Comparison of ENCODE assay signal across 21 mouse cellular contexts in the genomic region with DNA sequence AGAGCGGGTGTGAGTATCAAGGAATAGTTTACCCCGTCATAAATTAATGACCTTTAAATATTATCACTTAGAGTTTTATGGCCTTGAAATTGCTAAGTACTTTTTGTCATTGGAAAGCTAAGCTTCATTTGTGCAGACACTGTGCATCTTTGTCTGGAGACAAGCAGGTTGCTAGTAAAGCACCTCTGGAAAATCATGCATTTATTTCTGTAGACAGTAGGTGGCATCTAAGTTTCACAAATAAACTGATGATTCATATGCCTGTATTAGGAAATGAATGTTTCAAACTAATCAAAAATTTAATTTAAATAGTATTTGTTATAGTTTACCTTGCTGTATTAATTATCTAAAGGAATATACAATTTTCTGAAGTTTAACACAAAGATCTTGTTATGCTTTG. TPM values are rescaled to one million over a fixed set of nuclear protein-coding genes. Genes with fewer than 3 reads are reported as not detected.
A peak's percentile ranks its signal among the peaks of the same experiment; 100 is the strongest.
DNase-seq lines count a peak whose midpoint lies in the region; ATAC-seq and TF ChIP-seq lines count a peak whose summit lies in the region.
"Had no signal": no experiment of that assay in that cellular context is flagged by ENCODE, and none has a peak within 500 bp of the region (broad histone marks: within the 10 kb centered on the region; RNA-seq: fewer than 3 reads in every experiment).

No protein-coding gene starts in this region.

- no peak for ATAC-seq in hindbrain, embryonic 14.5 days (ENCODE audit: low FRiP score)
- ATAC-seq in hindbrain, embryonic 16.5 days: no peak
- ATAC-seq in midbrain, postnatal 0 days (ENCODE audit: low FRiP score): no peak

- no peak overlapping the region for H3K27ac ChIP-seq in hindbrain, embryonic 14.5 days
- no peak overlapping the region for H3K27ac ChIP-seq in hindbrain, embryonic 16.5 days (ENCODE audit: low read depth, low read length)
- H3K27ac ChIP-seq in midbrain, postnatal 0 days (ENCODE audit: low read depth, low read length): no peak overlapping the region
- H3K27ac ChIP-seq in midbrain, embryonic 10.5 days (replicated peaks): no peak overlapping the region
- H3K27ac ChIP-seq: embryonic facial prominence, embryonic 12.5 days; forebrain, embryonic 12.5 days; hindbrain, embryonic 12.5 days; limb, embryonic 10.5 days; liver, embryonic 15.5 days; stomach, embryonic 15.5 days had no signal

- no peaks in the 10 kb centered on the region for H3K36me3 ChIP-seq in hindbrain, embryonic 14.5 days (replicated peaks; ENCODE audit: control insufficient read depth, insufficient read depth)
- H3K36me3 ChIP-seq in hindbrain, embryonic 16.5 days (ENCODE audit: control insufficient read depth, insufficient read depth, low read length): no peaks in the 10 kb centered on the region
- H3K36me3 ChIP-seq in midbrain, postnatal 0 days (ENCODE audit: insufficient read depth, low read length): no peaks in the 10 kb centered on the region
- H3K36me3 ChIP-seq in midbrain, embryonic 10.5 days: no peaks in the 10 kb centered on the region
- H3K36me3 ChIP-seq: embryonic facial prominence, embryonic 12.5 days; forebrain, embryonic 12.5 days; G1E; heart, embryonic 12.5 days; hindbrain, embryonic 12.5 days; limb, embryonic 10.5 days; liver, embryonic 15.5 days; stomach, embryonic 15.5 days had no signal

- H3K4me1 ChIP-seq in hindbrain, embryonic 14.5 days (replicated peaks; ENCODE audit: control insufficient read depth, insufficient read depth, low read length): no peaks in the 10 kb centered on the region
- no peaks in the 10 kb centered on the region for H3K4me1 ChIP-seq in hindbrain, embryonic 16.5 days (ENCODE audit: control insufficient read depth, insufficient read depth, low read depth, low read length)
- H3K4me1 ChIP-seq in midbrain, postnatal 0 days (ENCODE audit: insufficient read depth, low read length): no peaks in the 10 kb centered on the region
- H3K4me1 ChIP-seq in midbrain, embryonic 10.5 days: no peaks in the 10 kb centered on the region
- H3K4me1 ChIP-seq: embryonic facial prominence, embryonic 12.5 days; forebrain, embryonic 12.5 days; heart, embryonic 12.5 days; hindbrain, embryonic 12.5 days; limb, embryonic 10.5 days; liver, embryonic 15.5 days; stomach, embryonic 15.5 days had no signal

- H3K9me3 ChIP-seq in hindbrain, embryonic 14.5 days (ENCODE audit: control insufficient read depth, low read length): no peaks in the 10 kb centered on the region
- no peaks in the 10 kb centered on the region for H3K9me3 ChIP-seq in hindbrain, embryonic 16.5 days (ENCODE audit: control insufficient read depth, low read length)
- no peaks in the 10 kb centered on the region for H3K9me3 ChIP-seq in midbrain, postnatal 0 days (ENCODE audit: low read length)
- no peaks in the 10 kb centered on the region for H3K9me3 ChIP-seq in midbrain, embryonic 10.5 days (replicated peaks)
- H3K9me3 ChIP-seq: embryonic facial prominence, embryonic 12.5 days; forebrain, embryonic 12.5 days; G1E; heart, embryonic 12.5 days; hindbrain, embryonic 12.5 days; limb, embryonic 10.5 days; liver, embryonic 15.5 days; stomach, embryonic 15.5 days had no signal

- no peak overlapping the region for H3K9ac ChIP-seq in hindbrain, embryonic 14.5 days
- no peak overlapping the region for H3K9ac ChIP-seq in hindbrain, embryonic 16.5 days (ENCODE audit: low read depth, low read length)
- no peak overlapping the region for H3K9ac ChIP-seq in midbrain, postnatal 0 days (replicated peaks; ENCODE audit: low read length, poor library complexity, severe bottlenecking)
- H3K9ac ChIP-seq: embryonic facial prominence, embryonic 12.5 days; forebrain, embryonic 12.5 days; heart, embryonic 12.5 days; hindbrain, embryonic 12.5 days; liver, embryonic 15.5 days; stomach, embryonic 15.5 days had no signal

- H3K27me3 ChIP-seq in hindbrain, embryonic 14.5 days (ENCODE audit: control insufficient read depth, insufficient read depth, low read length): no peaks in the 10 kb centered on the region
- no peaks in the 10 kb centered on the region for H3K27me3 ChIP-seq in hindbrain, embryonic 16.5 days (replicated peaks; ENCODE audit: control insufficient read depth, insufficient read depth, low read length)
- H3K27me3 ChIP-seq in midbrain, postnatal 0 days (ENCODE audit: insufficient read depth, low read length): no peaks in the 10 kb centered on the region
- H3K27me3 ChIP-seq in midbrain, embryonic 10.5 days (ENCODE audit: low read depth, poor library complexity, severe bottlenecking): no peaks in the 10 kb centered on the region
- H3K27me3 ChIP-seq: embryonic facial prominence, embryonic 12.5 days; forebrain, embryonic 12.5 days; heart, embryonic 12.5 days; hindbrain, embryonic 12.5 days; liver, embryonic 15.5 days; stomach, embryonic 15.5 days had no signal

- peak; percentile 71 for DNase-seq in cerebellum, adult 9-10 months
- DNase-seq in cerebellum, adult 9-11 months: no peak
- peak; percentile 68 for DNase-seq in hindbrain, embryonic 14.5 days (ENCODE audit: low spot score)
- peak; percentile 59 for DNase-seq in midbrain, postnatal 0 days (ENCODE audit: low spot score)
- DNase-seq in midbrain, embryonic 10.5 days (ENCODE audit: low spot score): no peak
- no peak for DNase-seq in spleen, postnatal 10 days (ENCODE audit: low spot score in 2 of 2)
- DNase-seq in thymus, postnatal 14 days: no peak
- DNase-seq: B cell, adult 2 months; gastrocnemius, postnatal 14 days; kidney, adult 9 months; layer of hippocampus, adult 9-11 months; thymus, postnatal 4 days had no signal

- H3K4me2 ChIP-seq in hindbrain, embryonic 14.5 days (replicated peaks): no peak overlapping the region
- no peak overlapping the region for H3K4me2 ChIP-seq in hindbrain, embryonic 16.5 days (ENCODE audit: low read length)
- H3K4me2 ChIP-seq in midbrain, postnatal 0 days (ENCODE audit: low read depth, low read length, poor library complexity, severe bottlenecking): no peak overlapping the region
- H3K4me2 ChIP-seq: embryonic facial prominence, embryonic 12.5 days; forebrain, embryonic 12.5 days; heart, embryonic 12.5 days; hindbrain, embryonic 12.5 days; liver, embryonic 15.5 days; stomach, embryonic 15.5 days had no signal

- WGBS in hindbrain, embryonic 14.5 days: 92% methylated on average over 2 of the region's 2 CpGs
- 94% methylated on average over 2 of the region's 2 CpGs for WGBS in hindbrain, embryonic 16.5 days
- WGBS in midbrain, postnatal 0 days: 94% methylated on average over 2 of the region's 2 CpGs
- 91% methylated on average over 2 of the region's 2 CpGs for WGBS in midbrain, embryonic 10.5 days

- TF ChIP-seq CTCF in midbrain, postnatal 0 days (IDR thresholded peaks at IDR 0.05): peak; percentile 70

- H3K4me3 ChIP-seq in hindbrain, embryonic 14.5 days (replicated peaks; ENCODE audit: low read length): no peak overlapping the region
- H3K4me3 ChIP-seq in hindbrain, embryonic 16.5 days (ENCODE audit: low read length): no peak overlapping the region
- H3K4me3 ChIP-seq in midbrain, postnatal 0 days (ENCODE audit: low read depth, low read length): no peak overlapping the region
- H3K4me3 ChIP-seq in midbrain, embryonic 10.5 days: no peak overlapping the region
- H3K4me3 ChIP-seq: embryonic facial prominence, embryonic 12.5 days; forebrain, embryonic 12.5 days; heart, embryonic 12.5 days; hindbrain, embryonic 12.5 days; limb, embryonic 10.5 days; liver, embryonic 15.5 days; stomach, embryonic 15.5 days had no signal

RNA-seq across cellular contexts. Expression of gene Ankrd7, which starts 41.1 kb away (rescaled TPM):
- not detected in 2 replicates for polyA plus RNA-seq in hindbrain, embryonic 14.5 days (2014; fragmentation: Nextera tagmentation; extraction: Ambion mirVana)
- polyA plus RNA-seq in hindbrain, embryonic 16.5 days (2015; fragmentation: Nextera tagmentation; extraction: Ambion mirVana): not detected in 2 replicates
- not detected in 2 replicates for total RNA-seq in midbrain, postnatal 0 days (2014; rRNA removed)
- 0.14 TPM in 1 of 2 replicates, not detected in the other for polyA plus RNA-seq in midbrain, postnatal 0 days (2015; fragmentation: Nextera tagmentation; extraction: Ambion mirVana)
- 0.38 and 0.45 TPM in 2 replicates for polyA plus RNA-seq in midbrain, embryonic 10.5 days (2016; fragmentation: Nextera tagmentation; extraction: Ambion mirVana)
- total RNA-seq: G1E; gastrocnemius, postnatal 14 days had no signal
- polyA plus RNA-seq: G1E; heart, embryonic 12.5 days; liver, embryonic 15.5 days had no signal

RNA-seq across cellular contexts. Expression of gene Lsm8, which starts 58.8 kb away (rescaled TPM):
- polyA plus RNA-seq in hindbrain, embryonic 14.5 days (2014; fragmentation: Nextera tagmentation; extraction: Ambion mirVana): 87.9 and 95.1 TPM in 2 replicates
- 89.0 and 89.1 TPM in 2 replicates for polyA plus RNA-seq in hindbrain, embryonic 16.5 days (2015; fragmentation: Nextera tagmentation; extraction: Ambion mirVana)
- total RNA-seq in midbrain, postnatal 0 days (2014; rRNA removed): 42.8 and 51.4 TPM in 2 replicates
- polyA plus RNA-seq in midbrain, postnatal 0 days (2015; fragmentation: Nextera tagmentation; extraction: Ambion mirVana): 71.1 and 71.7 TPM in 2 replicates
- 221 and 234 TPM in 2 replicates for polyA plus RNA-seq in midbrain, embryonic 10.5 days (2016; fragmentation: Nextera tagmentation; extraction: Ambion mirVana)

Comparison
In these comparisons a context has a peak if more than half of its experiments do, and no peak if none do; other contexts are left out.
1. DNase-seq: peak in cerebellum, adult 9-10 months (single experiment), hindbrain, embryonic 14.5 days (single experiment) and midbrain, postnatal 0 days (single experiment); none in cerebellum, adult 9-11 months (single experiment), midbrain, embryonic 10.5 days (single experiment), spleen, postnatal 10 days (0 of 2) and thymus, postnatal 14 days (single experiment).